Mouse (Mus musculus): Measurements from ENCODE around the gene Mymx.

Gene Mymx

GRCm38 (mm10) chr17:45589844-45590243 is 12.1 kb downstream of the Mymx start:
- no peak for DNase-seq (ENCODE audit: low spot score in 2 of 2)

- no peak for DNase-seq (ENCODE audit: low spot score in 2 of 2)
Measured at GRCm38 (mm10) chr17:45589236-45589635, 12.7 kb downstream of the Mymx start.

GRCm38 (mm10) chr17:45588370-45588769 is 13.5 kb downstream of the Mymx start:
- no peak for DNase-seq (ENCODE audit: low spot score in 2 of 2)

GRCm38 (mm10) chr17:45586449-45586837 is 15.5 kb downstream of the Mymx start:
- DNase-seq (ENCODE audit: low spot score in 2 of 2): no peak

- no peak for DNase-seq (ENCODE audit: low spot score in 2 of 2)
Measured at GRCm38 (mm10) chr17:45585725-45586448, 16.0 kb downstream of the Mymx start.

GRCm38 (mm10) chr17:45584939-45585678 is 16.8 kb downstream of the Mymx start:
- peak in 1 of 2 experiments; percentile 56 for DNase-seq (ENCODE audit: low spot score in 2 of 2)

- peak in 1 of 2 experiments; percentile 59 for DNase-seq (ENCODE audit: low spot score in 2 of 2)
Measured at GRCm38 (mm10) chr17:45584096-45584896, 17.6 kb downstream of the Mymx start.

- no peak for DNase-seq (ENCODE audit: low spot score in 2 of 2)
Measured at GRCm38 (mm10) chr17:45582715-45583355, 19.1 kb downstream of the Mymx start.

GRCm38 (mm10) chr17:45582188-45582587 is 19.7 kb downstream of the Mymx start:
- no peak for DNase-seq (ENCODE audit: low spot score in 2 of 2)

- no peak for DNase-seq (ENCODE audit: low spot score in 2 of 2)
Measured at GRCm38 (mm10) chr17:45581567-45581983, 20.3 kb downstream of the Mymx start.

GRCm38 (mm10) chr17:45580958-45581477 is 20.9 kb downstream of the Mymx start:
- no peak for DNase-seq (ENCODE audit: low spot score in 2 of 2)

GRCm38 (mm10) chr17:45579554-45579953 is 22.3 kb downstream of the Mymx start:
- no peak for DNase-seq (ENCODE audit: low spot score in 2 of 2)

- no peak for DNase-seq (ENCODE audit: low spot score in 2 of 2)
Measured at GRCm38 (mm10) chr17:45578843-45579242, 23.1 kb downstream of the Mymx start.

- no peak for DNase-seq (ENCODE audit: low spot score in 2 of 2)
Measured at GRCm38 (mm10) chr17:45578242-45578641, 23.7 kb downstream of the Mymx start.

GRCm38 (mm10) chr17:45575123-45575897 is 26.6 kb downstream of the Mymx start:
- no peak for DNase-seq (ENCODE audit: low spot score in 2 of 2)

- DNase-seq (ENCODE audit: low spot score in 2 of 2): peak; percentile 54 to 68
Measured at GRCm38 (mm10) chr17:45574129-45574761, 27.7 kb downstream of the Mymx start.

GRCm38 (mm10) chr17:45573780-45574123 is 28.1 kb downstream of the Mymx start:
- DNase-seq (ENCODE audit: low spot score in 2 of 2): peak; percentile 94 to 98

GRCm38 (mm10) chr17:45573087-45573779 is 28.7 kb downstream of the Mymx start, which contains the start of gene Hsp90ab1:
Gene Hsp90ab1 (minus strand): TSS chr17:45573271.
- peak; percentile 99 to 100 for DNase-seq (ENCODE audit: low spot score in 2 of 2)
